Mouse (Mus musculus) ES-E14 (cell line): ENCODE results near the gene Zfp709.
"Not testable (repeated sequence)": the region's sequence is repeated elsewhere in the genome, so short reads cannot be mapped to it uniquely, and the experiment has no call there.

Experiments
- HCFC1 ChIP-seq: IDR thresholded peaks from 2 replicates; pipeline ENCODE4 v1.6.1; 2012; ENCODE audit warnings: low read length, inconsistent platforms, borderline replicate concordance; ENCODE audit not compliant: insufficient read depth
- ZC3H11A ChIP-seq: IDR thresholded peaks from 2 replicates; pipeline ENCODE4 v1.6.1; 2012; ENCODE audit warnings: low read depth, mild to moderate bottlenecking, inconsistent platforms, low read length, borderline replicate concordance
- ZNF384 ChIP-seq: IDR thresholded peaks from 2 replicates; pipeline ENCODE4 v1.6.1; 2012; ENCODE audit warnings: low read depth, low read length, inconsistent platforms

- not testable (repeated sequence) for TF ChIP-seq ZC3H11A, HCFC1, ZNF384
These were observed 43.6 kb upstream of the Zfp709 start for GRCm38 (mm10) chr8:71838207-71838606.
